Mouse (Mus musculus) hindbrain, embryonic 10.5 days (tissue): ENCODE data around the gene Agpat3. TPM values are rescaled to one million over a fixed set of nuclear protein-coding genes. Genes with fewer than 3 reads are reported as not detected.

Source experiments
- DNase-seq: peaks from one replicate; pipeline ENCODE4 v3.0.0-alpha.2; 2017; ENCODE audit warnings: low spot score
- H3K27ac ChIP-seq: fragments of 300-500 bp; sonication (generic); 2 replicates; pipeline ENCODE4 v1.5.1; 2016; ENCODE audit warnings: mild to moderate bottlenecking, moderate library complexity
- H3K27me3 ChIP-seq: fragments of 300-500 bp; sonication (generic); 2 replicates; pipeline ENCODE4 v1.6.1; 2016; ENCODE audit warnings: mild to moderate bottlenecking; ENCODE audit not compliant: poor library complexity, insufficient read depth, severe bottlenecking
- H3K36me3 ChIP-seq: fragments of 300-500 bp; sonication (generic); 2 replicates; pipeline ENCODE4 v1.6.1; 2016; ENCODE audit warnings: mild to moderate bottlenecking, moderate library complexity
- H3K4me1 ChIP-seq: fragments of 300-500 bp; sonication (generic); replicated peaks from 2 replicates; pipeline ENCODE4 v1.6.1; 2016; ENCODE audit warnings: mild to moderate bottlenecking
- H3K4me3 ChIP-seq: fragments of 300-500 bp; sonication (generic); 2 replicates; pipeline ENCODE4 v1.5.1; 2016; ENCODE audit warnings: mild to moderate bottlenecking, moderate library complexity
- H3K9me3 ChIP-seq: fragments of 300-500 bp; sonication (generic); 2 replicates; pipeline ENCODE4 v1.6.1; 2016; ENCODE audit warnings: mild to moderate bottlenecking, moderate library complexity
- WGBS: fragments of 180-500 bp; shearing (Covaris S2); methylation state at CpG from one replicate; pipeline ENCODE4 v1.1.7; 2016; 5-methylcytosine and 5-hydroxymethylcytosine counted together
- polyA plus RNA-seq: library from polyadenylated mRNA; unstranded; fragments of >200 nt; fragmentation: Nextera tagmentation; extraction: Ambion mirVana; gene quantifications from 2 replicates; pipeline ENCODE4 v1.2.1, GENCODE M21; 2016

Gene Agpat3
- 40.1 and 47.2 TPM in 2 replicates for polyA plus RNA-seq

DNA sequence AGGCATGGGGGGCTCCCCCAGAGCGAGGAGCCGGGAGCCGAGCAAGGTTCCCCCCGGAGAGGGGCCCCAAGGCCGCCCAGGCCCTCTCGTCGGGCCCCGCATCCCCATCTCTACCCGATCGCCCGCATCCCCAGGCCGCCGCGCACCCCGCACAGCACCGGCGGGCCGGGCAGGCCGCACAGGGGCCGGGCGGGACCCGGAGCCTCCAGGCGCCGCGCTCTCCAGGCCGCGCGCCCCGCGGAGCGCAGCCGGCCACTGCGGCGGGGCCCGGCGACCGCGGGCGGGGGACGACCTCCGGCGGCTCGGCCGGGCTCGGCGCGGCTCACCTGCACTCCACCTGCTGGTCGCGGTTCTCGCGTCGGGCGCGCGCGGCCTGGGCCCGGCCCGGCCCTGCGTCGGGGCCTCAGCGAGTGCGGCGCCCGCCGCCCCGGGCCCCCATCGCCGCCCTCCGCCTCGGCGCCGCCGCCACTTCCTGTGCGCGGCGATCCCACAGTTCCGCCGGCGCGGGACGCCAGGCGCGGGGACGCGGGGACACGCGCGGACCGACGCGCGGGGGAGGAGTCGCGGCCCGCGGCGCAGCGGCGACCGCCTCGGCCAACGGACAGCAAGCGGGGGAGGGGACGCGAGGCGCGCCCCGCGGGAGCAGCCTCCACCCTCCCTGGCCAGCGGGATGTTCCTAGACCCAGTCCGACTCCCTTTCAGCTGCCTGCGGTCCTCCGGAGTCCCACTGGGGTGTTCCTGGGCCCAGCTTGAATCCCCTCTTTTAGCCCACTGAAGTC is at the start of gene Agpat3:
Gene Agpat3 (minus strand): TSS at position 603 of the 779 bp plus-strand sequence.
- H3K27ac ChIP-seq = peak within 1 kb of the TSS; percentile 95
- peak; percentile 65 for DNase-seq
- H3K4me3 ChIP-seq = peak within 1 kb of the TSS; percentile 98
- under 1% methylated on average over 111 of the region's 113 CpGs for WGBS
- peaks cover 29% of the 10 kb centered on the region for H3K4me1 ChIP-seq
- no peaks in the 10 kb centered on the region for H3K27me3 ChIP-seq
- 0 out of 2 replicates have a peak, but pooled peaks cover 3% of the 10 kb centered on the region for H3K36me3 ChIP-seq
- no peaks in the 10 kb centered on the region for H3K9me3 ChIP-seq

DNA sequence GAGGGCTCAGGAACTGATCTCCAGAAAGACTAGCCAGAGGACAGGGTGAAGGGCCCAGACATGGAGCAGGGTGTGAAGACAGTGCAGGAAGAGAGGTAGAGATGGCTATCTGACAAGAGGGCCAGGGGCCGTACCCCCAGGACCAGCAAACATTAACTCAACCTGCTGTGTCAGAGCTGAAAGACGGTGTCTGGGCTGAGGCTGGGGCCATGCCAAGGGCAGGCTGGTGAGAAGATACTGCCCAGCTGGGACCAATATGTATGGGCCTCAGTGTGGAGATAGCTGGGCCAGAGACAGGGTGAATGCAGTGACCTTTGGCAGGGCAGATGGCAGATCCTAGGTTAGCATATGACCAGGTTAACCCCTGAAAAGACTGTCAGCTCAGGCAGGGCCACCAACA is 48.8 kb upstream of the Agpat3 start:
- WGBS = 87% methylated on average over 2 of the region's 2 CpGs
- Histone ChIP-seq H3K27me3 (peaks cover 6% of the 10 kb centered on the region; the same call in 1 of the 2 replicates), H3K36me3 (peaks cover 74% of the 10 kb centered on the region), H3K4me1 (peaks cover 19% of the 10 kb centered on the region), H3K4me3 (no peak overlapping the region), H3K27ac (no peak overlapping the region), H3K9me3 (no peaks in the 10 kb centered on the region)
- DNase-seq = no peak

DNA sequence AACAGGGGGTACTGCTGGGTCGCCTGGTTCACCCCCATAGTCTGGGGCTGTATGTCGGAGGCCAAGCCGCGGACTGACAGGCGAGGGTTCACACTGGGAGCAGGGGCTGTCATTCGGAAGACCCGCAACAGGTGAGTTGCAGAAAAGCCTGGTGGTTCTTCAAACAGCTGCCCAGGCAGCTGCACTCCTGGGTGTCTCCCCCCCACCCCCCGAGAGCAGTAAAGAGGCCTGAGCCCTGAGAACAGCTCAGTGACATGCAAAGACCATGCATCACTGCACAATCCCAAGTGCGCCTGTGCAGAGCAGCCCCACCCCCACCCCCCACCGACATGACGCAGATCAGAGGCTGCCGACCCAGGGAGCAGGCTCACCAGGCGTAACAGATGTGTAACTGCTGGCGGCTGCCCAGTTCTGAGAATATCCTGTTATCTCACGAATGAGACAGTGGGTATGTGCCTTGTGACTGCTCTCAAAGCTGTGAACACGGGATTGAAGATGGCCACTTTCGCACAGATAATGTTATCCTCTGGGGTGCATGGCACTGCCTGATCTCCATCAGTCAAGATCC is 46.9 kb upstream of the Agpat3 start:
- H3K4me1 ChIP-seq = peaks cover 27% of the 10 kb centered on the region
- no peak overlapping the region for H3K4me3 ChIP-seq
- peaks cover 6% of the 10 kb centered on the region; the same call in 1 of the 2 replicates for H3K27me3 ChIP-seq
- H3K36me3 ChIP-seq = peaks cover 56% of the 10 kb centered on the region
- 43% methylated on average over 17 of the region's 17 CpGs for WGBS
- DNase-seq = peak; percentile 41
- H3K9me3 ChIP-seq = no peaks in the 10 kb centered on the region
- H3K27ac ChIP-seq = no peak overlapping the region

DNA sequence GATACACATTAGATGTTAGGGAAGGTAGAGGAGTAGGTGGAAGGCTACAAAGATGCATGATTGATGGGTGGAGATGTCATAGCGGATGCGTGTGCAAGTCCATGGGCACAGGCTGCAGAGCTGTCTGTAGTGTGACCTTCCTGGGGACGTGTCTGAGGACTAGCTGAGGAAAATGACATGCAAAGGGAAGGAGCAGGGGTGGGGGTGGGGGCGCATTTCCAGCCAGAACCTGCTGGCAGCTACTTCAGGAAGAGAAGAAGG is 44.3 kb upstream of the Agpat3 start:
- no peak for DNase-seq
- Histone ChIP-seq H3K27me3 (peaks cover 22% of the 10 kb centered on the region), H3K4me1 (peaks cover 34% of the 10 kb centered on the region), H3K36me3 (peaks cover 30% of the 10 kb centered on the region), H3K4me3 (0 out of 2 replicates have a peak overlapping the region, but pooled peaks have one; percentile 27), H3K27ac (no peak overlapping the region), H3K9me3 (no peaks in the 10 kb centered on the region)
- 61% methylated on average over 4 of the region's 4 CpGs for WGBS

DNA sequence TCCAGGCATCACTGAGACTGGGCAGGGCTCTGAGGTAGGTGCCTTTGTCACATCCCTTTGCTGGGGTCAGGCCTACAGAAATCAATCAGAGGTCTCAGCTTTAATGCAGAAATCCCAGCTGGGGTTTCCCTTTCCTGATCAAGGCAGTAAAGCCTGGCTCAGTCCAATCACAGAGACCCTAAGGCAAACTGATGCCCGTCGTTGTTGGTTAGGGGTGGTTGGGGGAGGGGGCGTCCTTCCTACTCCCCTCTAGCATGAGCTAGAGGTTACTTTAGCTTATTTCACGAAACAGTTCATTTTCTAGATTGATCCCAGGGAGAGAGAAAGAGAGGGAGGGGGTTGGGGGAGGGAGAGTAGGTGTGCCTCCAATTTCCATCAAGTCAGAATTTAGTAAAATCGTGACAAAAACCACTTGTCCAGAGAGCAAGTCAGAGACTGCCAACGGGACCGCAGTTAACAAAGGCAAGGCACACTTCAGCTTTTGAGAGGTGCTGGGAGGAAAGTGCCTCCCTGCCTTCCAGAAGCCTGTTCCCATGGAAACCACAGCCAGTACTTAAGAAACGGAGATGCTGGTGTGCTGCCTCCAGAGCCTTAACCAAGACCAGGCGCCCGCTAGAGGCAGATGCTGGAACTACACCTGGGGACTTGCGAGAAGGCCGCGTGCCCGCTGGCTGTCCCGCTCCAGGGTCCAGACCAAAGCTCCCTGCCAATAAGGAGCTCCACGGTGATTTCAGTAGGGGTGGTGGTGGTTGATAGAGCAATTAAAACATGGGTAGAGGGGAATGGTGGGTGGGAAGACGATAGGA is 43.7 kb upstream of the Agpat3 start:
- Histone ChIP-seq H3K9me3 (no peaks in the 10 kb centered on the region), H3K36me3 (peaks cover 24% of the 10 kb centered on the region), H3K4me3 (peak overlapping the region; percentile 27), H3K27ac (peak overlapping the region; percentile 67), H3K27me3 (peaks cover 27% of the 10 kb centered on the region), H3K4me1 (peaks cover 36% of the 10 kb centered on the region)
- 5% methylated on average over 17 of the region's 17 CpGs for WGBS
- DNase-seq = peak; percentile 97

DNA sequence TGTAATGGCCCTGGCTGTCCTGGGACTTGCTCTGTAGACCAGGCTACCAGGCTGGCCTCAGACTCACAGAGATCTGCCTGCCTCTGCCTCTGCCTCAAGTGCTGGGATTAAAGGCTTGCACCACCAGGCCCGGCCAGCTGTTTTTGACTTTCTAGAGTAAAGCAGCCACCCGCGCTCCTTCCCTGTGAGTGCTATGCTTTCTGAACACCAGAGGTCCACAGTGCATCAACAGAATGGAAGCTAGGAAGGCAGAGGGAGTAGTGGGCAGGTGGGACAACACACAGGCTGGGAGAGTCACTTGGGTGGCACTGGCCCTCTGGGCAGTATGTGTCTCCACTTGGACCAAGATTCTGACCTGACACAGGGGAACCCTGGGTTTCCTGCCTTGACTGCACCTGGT is 43.1 kb upstream of the Agpat3 start:
- H3K4me1 ChIP-seq = peaks cover 36% of the 10 kb centered on the region
- H3K4me3 ChIP-seq = no peak overlapping the region
- H3K27me3 ChIP-seq = peaks cover 33% of the 10 kb centered on the region
- H3K27ac ChIP-seq = peak overlapping the region; percentile 67
- no peak for DNase-seq
- peaks cover 18% of the 10 kb centered on the region for H3K36me3 ChIP-seq
- WGBS = 73% methylated on average over 3 of the region's 3 CpGs
- H3K9me3 ChIP-seq = no peaks in the 10 kb centered on the region

DNA sequence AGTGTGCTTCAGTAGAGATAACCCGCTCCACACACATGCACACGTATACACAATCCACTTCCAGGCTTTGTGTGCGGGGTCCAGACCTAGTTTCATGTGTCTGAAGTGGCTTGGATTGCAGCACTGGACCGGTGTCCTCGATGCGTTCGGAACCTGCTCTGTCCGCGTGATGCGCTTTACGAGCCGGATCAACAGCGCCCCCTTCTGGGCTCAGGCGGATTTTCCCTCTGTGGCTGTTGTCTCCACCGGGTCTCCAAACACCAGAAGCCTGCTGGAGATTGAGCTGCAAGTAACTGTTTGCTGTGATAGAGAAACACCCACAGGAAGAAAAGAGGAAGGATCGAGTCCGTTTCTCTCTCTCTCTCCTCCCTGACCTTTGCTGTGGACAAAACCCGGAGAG is 39.8 kb upstream of the Agpat3 start:
- peaks cover 55% of the 10 kb centered on the region for H3K27me3 ChIP-seq
- DNase-seq = peak; percentile 82
- no peak overlapping the region for H3K27ac ChIP-seq
- H3K9me3 ChIP-seq = no peaks in the 10 kb centered on the region
- peaks cover 23% of the 10 kb centered on the region for H3K4me1 ChIP-seq
- H3K36me3 ChIP-seq = no peaks in the 10 kb centered on the region
- WGBS = 2% methylated on average over 18 of the region's 18 CpGs
- H3K4me3 ChIP-seq = peak overlapping the region; percentile 30; the same call in 1 of the 2 replicates

DNA sequence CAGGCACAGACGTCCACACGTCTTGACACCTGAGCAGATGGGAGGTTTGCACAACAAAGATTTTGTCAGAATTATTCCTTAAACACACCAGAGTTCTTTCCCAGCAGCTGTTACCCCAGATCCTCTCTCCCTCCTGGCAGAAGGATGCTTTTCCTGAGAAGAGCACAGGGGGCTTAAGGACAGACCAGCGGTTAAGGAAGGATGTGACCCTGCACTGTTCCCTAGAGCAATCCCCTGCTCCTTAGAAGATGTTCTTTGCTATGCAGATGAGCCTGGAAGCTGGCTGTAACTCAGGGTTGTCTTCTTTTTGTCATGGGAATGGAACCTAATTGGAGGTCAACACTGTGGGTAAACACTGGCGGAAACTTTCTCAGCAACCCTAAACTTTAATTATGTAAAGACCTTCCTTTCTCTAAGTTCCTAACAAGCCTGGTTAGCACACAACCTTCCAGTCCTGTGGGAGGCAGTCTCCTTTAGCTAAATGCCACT is 38.7 kb upstream of the Agpat3 start:
- WGBS = 9% methylated on average over 4 of the region's 4 CpGs

DNA sequence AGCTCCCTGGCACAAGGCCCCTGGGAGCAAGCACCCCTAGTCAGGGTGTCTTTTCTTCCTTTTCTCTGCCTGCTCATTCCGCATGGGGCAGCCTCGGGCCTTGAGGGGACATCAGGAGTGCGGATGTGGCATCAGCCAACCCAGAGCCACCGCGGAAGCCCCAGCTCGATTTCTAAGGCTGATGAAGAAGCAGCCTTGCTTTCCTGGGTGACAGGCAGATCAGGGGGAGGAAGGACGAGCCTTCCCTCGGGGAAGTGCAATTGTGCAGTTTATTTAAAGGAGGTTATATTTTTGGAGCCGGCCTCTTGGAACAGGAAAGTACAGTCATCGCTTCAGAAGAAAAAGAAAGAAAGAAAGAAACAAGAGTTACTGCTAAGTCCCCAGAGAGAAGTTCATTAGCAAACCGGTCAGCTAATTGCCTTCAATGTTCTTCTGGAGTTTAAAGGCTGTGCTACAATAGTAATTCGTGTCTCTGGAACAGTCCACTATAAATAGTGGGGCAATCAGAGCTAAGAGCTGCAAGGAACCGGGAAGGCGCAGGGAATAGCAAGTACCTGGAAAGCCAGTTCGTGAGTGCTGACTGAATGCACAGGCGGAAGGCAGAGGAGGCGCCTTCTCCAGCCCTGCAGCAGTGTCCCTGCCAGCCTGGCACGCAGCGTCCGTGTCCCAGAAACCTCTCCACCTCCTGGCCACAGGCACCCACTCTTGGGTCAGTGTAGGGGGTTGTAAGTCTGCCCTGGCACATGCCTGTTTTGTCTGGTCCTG is 36.1 kb upstream of the Agpat3 start:
- Histone ChIP-seq H3K36me3 (no peaks in the 10 kb centered on the region), H3K27ac (no peak overlapping the region), H3K9me3 (no peaks in the 10 kb centered on the region), H3K27me3 (peaks cover 52% of the 10 kb centered on the region), H3K4me1 (peaks cover 9% of the 10 kb centered on the region; the same call in 1 of the 2 replicates), H3K4me3 (no peak overlapping the region)
- 73% methylated on average over 20 of the region's 20 CpGs for WGBS
- no peak for DNase-seq

More for the DNA sequence above, 38.7 kb upstream of the Agpat3 start:
- Histone ChIP-seq H3K4me1 (peaks cover 16% of the 10 kb centered on the region), H3K9me3 (no peaks in the 10 kb centered on the region), H3K4me3 (no peak overlapping the region), H3K27ac (no peak overlapping the region), H3K27me3 (peaks cover 52% of the 10 kb centered on the region), H3K36me3 (no peaks in the 10 kb centered on the region)
- DNase-seq = no peak

DNA sequence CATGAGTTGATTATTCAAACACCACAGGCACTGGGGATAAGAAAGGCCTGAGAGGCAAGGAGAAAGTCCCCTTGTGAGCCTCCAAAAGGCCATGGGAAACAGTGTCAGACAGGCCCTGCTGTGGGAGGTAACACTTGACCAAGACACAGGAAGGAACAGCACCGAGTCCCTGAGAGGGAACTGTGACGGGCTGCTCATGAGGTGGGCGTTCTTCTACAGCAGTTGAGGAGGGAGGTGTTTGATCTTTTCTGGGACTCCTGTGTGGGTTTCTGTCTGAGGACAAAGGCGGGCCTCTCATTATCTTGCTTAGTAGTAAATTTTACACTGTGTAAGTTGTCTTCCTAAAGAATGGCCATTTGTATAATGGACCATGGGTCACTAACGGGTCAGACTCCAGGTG is 33.2 kb upstream of the Agpat3 start:
- H3K9me3 ChIP-seq = no peaks in the 10 kb centered on the region
- DNase-seq = no peak
- no peak overlapping the region for H3K4me3 ChIP-seq
- H3K36me3 ChIP-seq = no peaks in the 10 kb centered on the region
- 70% methylated on average over 5 of the region's 5 CpGs for WGBS
- no peak overlapping the region for H3K27ac ChIP-seq
- H3K27me3 ChIP-seq = peaks cover 26% of the 10 kb centered on the region
- no peaks in the 10 kb centered on the region for H3K4me1 ChIP-seq

DNA sequence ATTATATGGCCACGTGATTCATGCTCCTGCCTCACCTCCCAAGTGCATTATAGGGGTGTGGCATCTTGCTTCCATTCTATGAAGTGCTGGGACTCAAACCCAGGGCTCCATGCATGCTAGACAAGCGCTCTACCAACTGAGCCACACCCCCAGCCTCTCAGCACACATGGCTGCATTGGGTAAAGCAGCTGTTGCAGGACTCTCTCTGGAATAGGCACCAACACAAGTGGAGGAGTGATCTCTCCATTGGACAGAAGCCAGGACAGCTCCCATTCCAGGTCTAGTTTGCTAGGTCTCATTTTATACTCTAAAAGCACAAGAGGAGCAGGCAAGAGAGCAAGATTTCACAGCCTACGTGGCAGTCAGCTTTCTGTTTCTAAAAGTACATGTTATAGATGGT is 31.3 kb upstream of the Agpat3 start:
- 79% methylated on average over 3 of the region's 3 CpGs for WGBS
- H3K36me3 ChIP-seq = no peaks in the 10 kb centered on the region
- H3K4me3 ChIP-seq = no peak overlapping the region
- peaks cover 6% of the 10 kb centered on the region for H3K27me3 ChIP-seq
- no peak overlapping the region for H3K27ac ChIP-seq
- H3K9me3 ChIP-seq = 0 out of 2 replicates have a peak, but pooled peaks cover 1% of the 10 kb centered on the region
- no peak for DNase-seq
- H3K4me1 ChIP-seq = no peaks in the 10 kb centered on the region

DNA sequence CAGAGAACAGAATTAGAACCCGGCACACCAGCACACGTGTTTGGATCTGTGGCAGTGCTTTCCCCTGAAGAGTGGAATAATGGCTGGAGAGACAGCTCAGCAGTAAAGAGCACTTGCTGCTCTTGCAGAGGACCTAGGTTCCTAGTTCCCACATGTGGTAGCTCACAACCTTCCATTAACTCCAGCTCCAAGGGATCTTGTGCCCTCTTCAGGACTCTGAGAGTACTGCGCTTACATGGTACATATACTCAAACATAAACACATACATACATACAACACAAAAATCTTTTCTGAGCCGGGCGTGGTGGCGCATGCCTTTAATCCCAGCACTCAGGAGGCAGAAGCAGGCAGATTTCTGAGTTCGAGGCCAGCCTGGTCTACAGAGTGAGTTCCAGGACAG is 26.2 kb upstream of the Agpat3 start:
- WGBS = 95% methylated on average over 7 of the region's 7 CpGs
- Histone ChIP-seq H3K27me3 (no peaks in the 10 kb centered on the region), H3K9me3 (0 out of 2 replicates have a peak, but pooled peaks cover 2% of the 10 kb centered on the region), H3K4me1 (no peaks in the 10 kb centered on the region), H3K27ac (no peak overlapping the region), H3K4me3 (no peak overlapping the region), H3K36me3 (no peaks in the 10 kb centered on the region)
- DNase-seq = no peak
